Mouse (Mus musculus) lung, postnatal 14 days (tissue): ENCODE measurements around the gene Apobec2.

Source experiments
- DNase-seq: peaks from one replicate; pipeline ENCODE4 v3.0.0; 2021

Apobec2 gene

GRCm38 (mm10) chr17:48436487-48436886, 3.8 kb upstream of the Apobec2 start:
- no peak for DNase-seq

GRCm38 (mm10) chr17:48434479-48434878, 1.7 kb upstream of the Apobec2 start:
- no peak for DNase-seq

GRCm38 (mm10) chr17:48433689-48434330, 1.1 kb upstream of the Apobec2 start:
- DNase-seq: no peak

GRCm38 (mm10) chr17:48433006-48433655, 401 bp upstream of the Apobec2 start:
- DNase-seq: no peak

GRCm38 (mm10) chr17:48431054-48431453, 1.7 kb downstream of the Apobec2 start:
- DNase-seq: no peak

GRCm38 (mm10) chr17:48430394-48430793, 2.3 kb downstream of the Apobec2 start:
- DNase-seq: peak; percentile 28

- DNase-seq: peak; percentile 22
These were observed 4.7 kb downstream of the Apobec2 start for GRCm38 (mm10) chr17:48427852-48428530.

- DNase-seq: no peak
These were observed 5.6 kb downstream of the Apobec2 start for GRCm38 (mm10) chr17:48426991-48427750.

- peak; percentile 26 for DNase-seq
These were observed 6.7 kb downstream of the Apobec2 start for GRCm38 (mm10) chr17:48425823-48426612.

- DNase-seq: no peak
These were observed 8.5 kb downstream of the Apobec2 start for GRCm38 (mm10) chr17:48424237-48424636.

- no peak for DNase-seq
These were observed 13.2 kb downstream of the Apobec2 start for GRCm38 (mm10) chr17:48419571-48419970.

GRCm38 (mm10) chr17:48418781-48419180, 13.9 kb downstream of the Apobec2 start:
- no peak for DNase-seq

- DNase-seq: no peak
These were observed 14.6 kb downstream of the Apobec2 start for GRCm38 (mm10) chr17:48418174-48418573.

GRCm38 (mm10) chr17:48417521-48417920, 15.2 kb downstream of the Apobec2 start:
- DNase-seq: no peak

- DNase-seq: peak; percentile 70
These were observed 16.1 kb downstream of the Apobec2 start for GRCm38 (mm10) chr17:48416425-48417195.

GRCm38 (mm10) chr17:48416011-48416410, 16.7 kb downstream of the Apobec2 start:
- DNase-seq: no peak

GRCm38 (mm10) chr17:48411241-48411640, 21.5 kb downstream of the Apobec2 start:
- no peak for DNase-seq

- DNase-seq: no peak
These were observed 22.4 kb downstream of the Apobec2 start for GRCm38 (mm10) chr17:48410299-48410785.

GRCm38 (mm10) chr17:48409380-48410298, 23.1 kb downstream of the Apobec2 start, which contains the start of the genes Nfya and Oard1:
Gene Nfya (minus strand): TSS chr17:48409906.
Gene Oard1 (plus strand): TSS chr17:48410014.
- peak; percentile 100 for DNase-seq
